Mouse (Mus musculus) heart, postnatal 0 days (tissue): ENCODE data around the gene Lyrm1.

ENCODE experiments used
- CTCF ChIP-seq: IDR thresholded peaks from 2 replicates; pipeline ENCODE4 v1.5.1; 2016; ENCODE audit warnings: antibody characterized with exemption, control low read depth, low read depth
- EP300 ChIP-seq: IDR thresholded peaks from 2 replicates; pipeline ENCODE4 v1.6.1; 2016; ENCODE audit warnings: antibody characterized with exemption, low read depth

- TF ChIP-seq EP300, result no peak
- no peak for TF ChIP-seq CTCF
These were observed 48.3 kb upstream of the Lyrm1 start for GRCm38 (mm10) chr7:119847396-119847795.
